Mouse (Mus musculus) midbrain, embryonic 12.5 days (tissue): ENCODE results near the gene Tmem239. TPM values are rescaled to one million over a fixed set of nuclear protein-coding genes. Genes with fewer than 3 reads are reported as not detected.

Source experiments
- polyA plus RNA-seq: library from polyadenylated mRNA; unstranded; fragments of >200 nt; fragmentation: Nextera tagmentation; extraction: Ambion mirVana; gene quantifications from 2 replicates; pipeline ENCODE4 v1.2.1, GENCODE M21; 2016

The Tmem239 gene
- polyA plus RNA-seq, 1 experiment from 2014 or later: not detected

Other genes with a start within 250 kb of the Tmem239 start
- 547 and 600 TPM in 2 replicates for gene Snrpb, start 227.1 kb upstream of the Tmem239 start, polyA plus RNA-seq
- not detected in 2 replicates for gene Tmc2, start 211.3 kb upstream of the Tmem239 start, polyA plus RNA-seq
- 283 and 313 TPM in 2 replicates for gene Nop56, start 132.0 kb upstream of the Tmem239 start, polyA plus RNA-seq
- gene Idh3b, start 121.9 kb upstream of the Tmem239 start, polyA plus RNA-seq: 126 and 127 TPM in 2 replicates
- 2.1 and 2.7 TPM in 2 replicates for gene Ebf4, start 111.3 kb upstream of the Tmem239 start, polyA plus RNA-seq
- gene Cpxm1, start 8.9 kb upstream of the Tmem239 start, polyA plus RNA-seq: 33.6 and 59.5 TPM in 2 replicates
- gene Gm28372, start 1.2 kb upstream of the Tmem239 start, polyA plus RNA-seq: 0.13 and 0.23 TPM in 2 replicates
- 0.38 and 0.55 TPM in 2 replicates for gene 1700020A23Rik, start 1.2 kb upstream of the Tmem239 start, polyA plus RNA-seq
- gene Vps16, start 17.9 kb downstream of the Tmem239 start, polyA plus RNA-seq: 113 and 115 TPM in 2 replicates
- 11.1 and 13.2 TPM in 2 replicates for gene Pced1a, start 18.2 kb downstream of the Tmem239 start, polyA plus RNA-seq
- 120 and 134 TPM in 2 replicates for gene Ptpra, start 43.8 kb downstream of the Tmem239 start, polyA plus RNA-seq
- 66.2 and 74.0 TPM in 2 replicates for gene Mrps26, start 157.3 kb downstream of the Tmem239 start, polyA plus RNA-seq
- gene Oxt, start 169.7 kb downstream of the Tmem239 start, polyA plus RNA-seq: not detected in 2 replicates
- gene Avp, start 176.1 kb downstream of the Tmem239 start, polyA plus RNA-seq: not detected in 2 replicates
- 18.9 and 19.3 TPM in 2 replicates for gene Fastkd5, start 223.5 kb downstream of the Tmem239 start, polyA plus RNA-seq
- 14.4 and 15.2 TPM in 2 replicates for gene Ubox5, start 223.6 kb downstream of the Tmem239 start, polyA plus RNA-seq
- gene Lzts3, start 236.3 kb downstream of the Tmem239 start, polyA plus RNA-seq: 6.9 and 8.3 TPM in 2 replicates